Mouse (Mus musculus) right cerebral cortex, postnatal 4 days (tissue): ENCODE data around the gene Phpt1.

Source experiments
- DNase-seq: peaks from one replicate; pipeline ENCODE4 v3.0.0-alpha.2; 2022

Phpt1 gene

GRCm38 (mm10) chr2:25574579-25575431 lies at the start of gene Phpt1, which contains the start of gene Mamdc4:
Gene Phpt1 (minus strand): TSS chr2:25575224.
Gene Mamdc4 (minus strand): TSS chr2:25574845.
- DNase-seq, result peak; percentile 90

GRCm38 (mm10) chr2:25621229-25622200 lies 46.5 kb upstream of the Phpt1 start, which contains the start of gene Tmem141:
Gene Tmem141 (minus strand): TSS chr2:25622005.
- DNase-seq, result peak; percentile 85

GRCm38 (mm10) chr2:25620852-25621228 lies 45.8 kb upstream of the Phpt1 start:
- no peak for DNase-seq

GRCm38 (mm10) chr2:25620386-25620785 lies 45.4 kb upstream of the Phpt1 start:
- no peak for DNase-seq

GRCm38 (mm10) chr2:25617578-25617977 lies 42.6 kb upstream of the Phpt1 start, which contains the start of gene Ccdc183:
Gene Ccdc183 (minus strand): TSS chr2:25617678.
- no peak for DNase-seq

- DNase-seq, result no peak
These were observed 41.4 kb upstream of the Phpt1 start for GRCm38 (mm10) chr2:25616398-25616797.

GRCm38 (mm10) chr2:25608671-25609070 lies 33.6 kb upstream of the Phpt1 start:
- no peak for DNase-seq

GRCm38 (mm10) chr2:25607761-25608622 lies 33.0 kb upstream of the Phpt1 start, which contains the start of gene Rabl6:
Gene Rabl6 (minus strand): TSS chr2:25608521.
- DNase-seq, result peak; percentile 88

- DNase-seq, result no peak
These were observed 27.5 kb upstream of the Phpt1 start for GRCm38 (mm10) chr2:25602526-25602925.

- DNase-seq, result no peak
These were observed 25.0 kb upstream of the Phpt1 start for GRCm38 (mm10) chr2:25600037-25600436.

- DNase-seq, result no peak
These were observed 23.7 kb upstream of the Phpt1 start for GRCm38 (mm10) chr2:25598749-25599148.

- DNase-seq, result no peak
These were observed 21.9 kb upstream of the Phpt1 start for GRCm38 (mm10) chr2:25596765-25597510.

- no peak for DNase-seq
These were observed 16.8 kb upstream of the Phpt1 start for GRCm38 (mm10) chr2:25591863-25592262.

- DNase-seq, result no peak
These were observed 13.3 kb upstream of the Phpt1 start for GRCm38 (mm10) chr2:25588227-25588907.

- no peak for DNase-seq
These were observed 12.3 kb upstream of the Phpt1 start for GRCm38 (mm10) chr2:25587290-25587689.

- DNase-seq, result no peak
These were observed 10.6 kb upstream of the Phpt1 start for GRCm38 (mm10) chr2:25585601-25586000.

GRCm38 (mm10) chr2:25584856-25585255 lies 9.8 kb upstream of the Phpt1 start:
- DNase-seq, result no peak

- DNase-seq, result no peak
These were observed 9.1 kb upstream of the Phpt1 start for GRCm38 (mm10) chr2:25584152-25584551.

- DNase-seq, result no peak
These were observed 8.5 kb upstream of the Phpt1 start for GRCm38 (mm10) chr2:25583571-25583970.

GRCm38 (mm10) chr2:25583120-25583481 lies 8.1 kb upstream of the Phpt1 start:
- no peak for DNase-seq
